ENCODE assay signal across 20 mouse cellular contexts in genomic region chr17:30735454-30735853, GRCm38 (mm10).
DNase-seq lines count a peak whose midpoint lies in the region; ATAC-seq and TF ChIP-seq lines count a peak whose summit lies in the region.
"Had no signal": no experiment of that assay in that cellular context is flagged by ENCODE, and none has a peak within 500 bp of the region (broad histone marks: within the 10 kb centered on the region; RNA-seq: fewer than 3 reads in every experiment).

No protein-coding gene starts in this region.

- TF ChIP-seq POLR2A in MEL (IDR thresholded peaks at IDR 0.05; ENCODE audit: control insufficient read depth in 1 of 2, insufficient read depth in 1 of 2, low read depth in 1 of 2, low read length in 2 of 2, poor library complexity in 1 of 2): no peak
- TF ChIP-seq POLR2A in small intestine, adult 2 months (IDR thresholded peaks at IDR 0.05; ENCODE audit: low read depth, low read length): no peak

- ATAC-seq in lung, embryonic 14.5 days (ENCODE audit: insufficient read depth): no peak
- ATAC-seq in neural tube, embryonic 15.5 days (ENCODE audit: low FRiP score): no peak
- ATAC-seq: midbrain, embryonic 16.5 days had no signal

- TF ChIP-seq RAD21 in MEL (IDR thresholded peaks at IDR 0.05; ENCODE audit: low read depth, low read length): no peak

- no peak overlapping the region for H3K27ac ChIP-seq in gastrocnemius, adult 2 months
- H3K27ac ChIP-seq in lung, embryonic 14.5 days (ENCODE audit: low read depth): no peak overlapping the region
- no peak overlapping the region for H3K27ac ChIP-seq in MEL (ENCODE audit: control insufficient read depth, low read depth, low read length)
- no peak overlapping the region for H3K27ac ChIP-seq in small intestine, adult 2 months (ENCODE audit: insufficient read depth, low read depth, low read length)
- H3K27ac ChIP-seq in neural tube, embryonic 15.5 days (replicated peaks): no peak overlapping the region
- H3K27ac ChIP-seq: embryonic facial prominence, embryonic 13.5 days; hindbrain, embryonic 15.5 days had no signal

- no peak for DNase-seq in gastrocnemius, adult 2 months
- DNase-seq in gastrocnemius, postnatal 14 days: no peak
- DNase-seq in lung, embryonic 14.5 days: no peak
- DNase-seq in lung, postnatal 10 days: no peak
- peak; percentile 31 for DNase-seq in MEL (ENCODE audit: low read depth, low spot score)
- DNase-seq in embryo, embryonic 11 days: no peak
- DNase-seq: adrenal gland, postnatal 14 days; cerebellum, adult 8-10 months; gastrocnemius, postnatal 25 days; heart, postnatal 14 days; kidney, adult 9 months; right cerebral cortex, adult 18-20 months; thymus, postnatal 36 days had no signal

- no peaks in the 10 kb centered on the region for H3K79me2 ChIP-seq in MEL (ENCODE audit: control insufficient read depth, insufficient read depth, low read length, poor library complexity)

- H3K27me3 ChIP-seq in lung, embryonic 14.5 days (ENCODE audit: insufficient read depth, low read length): no peaks in the 10 kb centered on the region
- no peaks in the 10 kb centered on the region for H3K27me3 ChIP-seq in MEL (ENCODE audit: control insufficient read depth in 1 of 2, insufficient read depth in 2 of 2, low read length in 2 of 2)
- no peaks in the 10 kb centered on the region for H3K27me3 ChIP-seq in small intestine, adult 2 months (ENCODE audit: control insufficient read depth, insufficient read depth, low read length)
- H3K27me3 ChIP-seq in neural tube, embryonic 15.5 days (replicated peaks): no peaks in the 10 kb centered on the region
- H3K27me3 ChIP-seq: embryonic facial prominence, embryonic 13.5 days; hindbrain, embryonic 15.5 days; megakaryocyte, embryonic 14.5 days had no signal

- no peak overlapping the region for H3K9ac ChIP-seq in lung, embryonic 14.5 days
- H3K9ac ChIP-seq in MEL (ENCODE audit: control insufficient read depth, low read depth, low read length, poor library complexity, severe bottlenecking): no peak overlapping the region
- H3K9ac ChIP-seq in neural tube, embryonic 15.5 days (replicated peaks): no peak overlapping the region
- H3K9ac ChIP-seq: embryonic facial prominence, embryonic 13.5 days; hindbrain, embryonic 15.5 days had no signal

- intact Hi-C loops in gastrocnemius, adult 2 months (cut with DNase I): no loop called here
- intact Hi-C loops in gastrocnemius, postnatal 14 days (cut with DNase I; ENCODE audit: low total_unique reads): no loop called here

- TF ChIP-seq CTCF in gastrocnemius, adult 2 months (IDR thresholded peaks at IDR 0.05): peak; percentile 12; the same call in 1 of the 2 replicates
- TF ChIP-seq CTCF in lung, embryonic 14.5 days (IDR thresholded peaks at IDR 0.05; ENCODE audit: low read depth): peak; percentile 26
- TF ChIP-seq CTCF in MEL (IDR thresholded peaks at IDR 0.05 in 2 of 3, conservative IDR thresholded peaks at IDR 0.05 in 1 of 3; ENCODE audit: control insufficient read depth in 1 of 3, insufficient read depth in 1 of 3, low read depth in 2 of 3, low read length in 3 of 3, poor library complexity in 1 of 3, severe bottlenecking in 1 of 3): peak; percentile 44 to 62 (median 46)
- peak; percentile 25; the same call in 1 of the 2 replicates for TF ChIP-seq CTCF in small intestine, adult 2 months (IDR thresholded peaks at IDR 0.05; ENCODE audit: extremely low read depth, insufficient read length, insufficient replicate concordance, low read depth, low read length)

- H3K4me3 ChIP-seq in gastrocnemius, adult 2 months: no peak overlapping the region
- H3K4me3 ChIP-seq in lung, embryonic 14.5 days (ENCODE audit: low read depth, low read length): no peak overlapping the region
- H3K4me3 ChIP-seq in MEL (ENCODE audit: control insufficient read depth in 1 of 2, insufficient read depth in 1 of 2, low read depth in 2 of 2, low read length in 2 of 2): no peak overlapping the region
- no peak overlapping the region for H3K4me3 ChIP-seq in small intestine, adult 2 months (ENCODE audit: low read depth, low read length)
- no peak overlapping the region for H3K4me3 ChIP-seq in neural tube, embryonic 15.5 days (replicated peaks)
- H3K4me3 ChIP-seq: embryonic facial prominence, embryonic 13.5 days; hindbrain, embryonic 15.5 days; megakaryocyte, embryonic 14.5 days had no signal

- H3K36me3 ChIP-seq in lung, embryonic 14.5 days (ENCODE audit: insufficient read depth): no peaks in the 10 kb centered on the region
- H3K36me3 ChIP-seq in MEL (ENCODE audit: control insufficient read depth in 1 of 2, insufficient read depth in 2 of 2, low read length in 2 of 2): peaks cover 0 to 2% of the 10 kb centered on the region in 2 experiments; a peak in 3 of 4 replicates
- peaks cover 2% of the 10 kb centered on the region for H3K36me3 ChIP-seq in small intestine, adult 2 months (ENCODE audit: control insufficient read depth, insufficient read depth, low read length)
- no peaks in the 10 kb centered on the region for H3K36me3 ChIP-seq in neural tube, embryonic 15.5 days
- H3K36me3 ChIP-seq: embryonic facial prominence, embryonic 13.5 days; hindbrain, embryonic 15.5 days had no signal

- 93% methylated on average over 2 of the region's 2 CpGs for WGBS in lung, embryonic 14.5 days
- WGBS in small intestine, adult 2 months: 93% methylated on average over 2 of the region's 2 CpGs
- 100% methylated on average over 2 of the region's 2 CpGs for WGBS in neural tube, embryonic 15.5 days

- no peaks in the 10 kb centered on the region for H3K4me1 ChIP-seq in lung, embryonic 14.5 days (ENCODE audit: insufficient read depth)
- H3K4me1 ChIP-seq in MEL (ENCODE audit: control insufficient read depth in 1 of 2, insufficient read depth in 2 of 2, low read length in 2 of 2): peaks cover 0 to 5% of the 10 kb centered on the region in 2 experiments; a peak in 1 of 4 replicates
- H3K4me1 ChIP-seq in small intestine, adult 2 months (ENCODE audit: control insufficient read depth, insufficient read depth, insufficient read length, low read length): peaks cover 2% of the 10 kb centered on the region; the same call in 1 of the 2 replicates
- 0 out of 2 replicates have a peak, but pooled peaks cover 4% of the 10 kb centered on the region for H3K4me1 ChIP-seq in neural tube, embryonic 15.5 days
- H3K4me1 ChIP-seq: embryonic facial prominence, embryonic 13.5 days; hindbrain, embryonic 15.5 days; megakaryocyte, embryonic 14.5 days had no signal

- no peak overlapping the region for H3K4me2 ChIP-seq in lung, embryonic 14.5 days
- no peak overlapping the region for H3K4me2 ChIP-seq in neural tube, embryonic 15.5 days
- H3K4me2 ChIP-seq: embryonic facial prominence, embryonic 13.5 days; heart, embryonic 11.5 days; hindbrain, embryonic 15.5 days had no signal

- H3K9me3 ChIP-seq in lung, embryonic 14.5 days (ENCODE audit: low read depth, low read length): no peaks in the 10 kb centered on the region
- no peaks in the 10 kb centered on the region for H3K9me3 ChIP-seq in MEL (replicated peaks; ENCODE audit: insufficient read depth, low read length)
- H3K9me3 ChIP-seq in neural tube, embryonic 15.5 days (replicated peaks): no peaks in the 10 kb centered on the region
- H3K9me3 ChIP-seq: hindbrain, embryonic 15.5 days had no signal

- no peak for TF ChIP-seq EP300 in MEL (IDR thresholded peaks at IDR 0.05; ENCODE audit: low read depth in 1 of 2, low read length in 2 of 2)

TF ChIP-seq in MEL, 35 proteins besides CTCF, POLR2A, EP300 and RAD21:
- TF ChIP-seq MYB (IDR thresholded peaks at IDR 0.05; ENCODE audit: low read depth, low read length) (no peak), MYC (IDR thresholded peaks at IDR 0.05; ENCODE audit: low read depth, low read length) (no peak), GABPA (IDR thresholded peaks at IDR 0.05; ENCODE audit: low read depth, low read length) (no peak)
